Mouse (Mus musculus) forebrain, embryonic 16.5 days (tissue): ENCODE data around the gene Cops9. TPM values are rescaled to one million over a fixed set of nuclear protein-coding genes. Genes with fewer than 3 reads are reported as not detected.

Experiments used
- ATAC-seq: fragments of 200-750 bp; cut with Nextera tagmentation; 2 replicates; pipeline ENCODE4 v1.8.0; 2017; ENCODE audit warnings: mild to moderate bottlenecking, moderate library complexity
- H3K27ac ChIP-seq: fragments of 300-500 bp; sonication (generic); 2 replicates; pipeline ENCODE4 v1.5.1; 2014; ENCODE audit warnings: low read length, control low read depth
- H3K27me3 ChIP-seq: fragments of 300-500 bp; sonication (generic); replicated peaks from 2 replicates; pipeline ENCODE4 v1.6.1; 2014; ENCODE audit warnings: low read length; ENCODE audit not compliant: control insufficient read depth, insufficient read depth
- H3K36me3 ChIP-seq: fragments of 300-500 bp; sonication (generic); 2 replicates; pipeline ENCODE4 v1.6.1; 2014; ENCODE audit not compliant: control insufficient read depth, insufficient read depth
- H3K4me1 ChIP-seq: fragments of 300-500 bp; sonication (generic); replicated peaks from 2 replicates; pipeline ENCODE4 v1.6.1; 2014; ENCODE audit warnings: low read length; ENCODE audit not compliant: control insufficient read depth, insufficient read depth
- H3K4me2 ChIP-seq: fragments of 300-500 bp; sonication (generic); 2 replicates; pipeline ENCODE4 v1.6.1; 2014; ENCODE audit warnings: mild to moderate bottlenecking, low read length, control low read depth
- H3K4me3 ChIP-seq: fragments of 300-500 bp; sonication (generic); replicated peaks from 2 replicates; pipeline ENCODE4 v1.5.1; 2014; ENCODE audit warnings: mild to moderate bottlenecking, low read length, control low read depth
- H3K9ac ChIP-seq: fragments of 300-500 bp; sonication (generic); replicated peaks from 2 replicates; pipeline ENCODE4 v1.6.1; 2014; ENCODE audit warnings: low read depth, low read length, control low read depth
- H3K9me3 ChIP-seq: fragments of 300-500 bp; sonication (generic); 2 replicates; pipeline ENCODE4 v1.6.1; 2016; ENCODE audit warnings: low read length; ENCODE audit not compliant: control insufficient read depth
- WGBS: fragments of 180-500 bp; shearing (Covaris S2); extraction: QIAGEN DNeasy Blood & Tissue Kit; methylation state at CpG from one replicate; pipeline ENCODE4 v1.1.7; 2014; 5-methylcytosine and 5-hydroxymethylcytosine counted together
- polyA plus RNA-seq: library from polyadenylated mRNA; unstranded; fragments of >200 nt; fragmentation: Nextera tagmentation; extraction: Ambion mirVana; gene quantifications from 2 replicates; pipeline ENCODE4 v1.2.1, GENCODE M21; 2015

The Cops9 gene
- polyA plus RNA-seq, 1 experiment from 2014 or later, result 475 TPM

DNA sequence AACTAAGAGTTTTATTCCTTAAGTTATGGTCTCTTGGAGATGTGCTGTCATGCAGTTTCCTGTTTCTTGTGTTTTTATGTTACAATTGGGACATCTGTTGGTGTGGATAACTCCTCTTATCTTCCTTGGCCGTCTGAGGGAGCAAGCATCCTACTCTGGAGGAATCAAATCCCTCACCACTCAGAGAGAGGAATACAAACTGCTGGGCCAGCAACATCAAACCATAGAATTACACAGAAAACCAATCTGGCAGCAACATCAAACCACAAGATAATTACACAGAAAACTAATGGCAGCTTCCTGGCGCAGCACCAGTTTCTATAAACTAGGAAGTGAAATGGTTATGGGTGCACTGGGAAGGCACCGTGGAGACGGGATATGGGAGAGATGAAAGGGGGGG lies 13.6 kb downstream of the Cops9 start:
- Histone ChIP-seq H3K27ac (no peak overlapping the region), H3K4me2 (no peak overlapping the region), H3K9me3 (no peaks in the 10 kb centered on the region), H3K9ac (no peak overlapping the region), H3K36me3 (no peaks in the 10 kb centered on the region), H3K4me3 (no peak overlapping the region), H3K27me3 (0 out of 2 replicates have a peak, but pooled peaks cover 5% of the 10 kb centered on the region), H3K4me1 (no peaks in the 10 kb centered on the region)
- no peak for ATAC-seq
- WGBS, result 70% methylated on average over 4 of the region's 4 CpGs

DNA sequence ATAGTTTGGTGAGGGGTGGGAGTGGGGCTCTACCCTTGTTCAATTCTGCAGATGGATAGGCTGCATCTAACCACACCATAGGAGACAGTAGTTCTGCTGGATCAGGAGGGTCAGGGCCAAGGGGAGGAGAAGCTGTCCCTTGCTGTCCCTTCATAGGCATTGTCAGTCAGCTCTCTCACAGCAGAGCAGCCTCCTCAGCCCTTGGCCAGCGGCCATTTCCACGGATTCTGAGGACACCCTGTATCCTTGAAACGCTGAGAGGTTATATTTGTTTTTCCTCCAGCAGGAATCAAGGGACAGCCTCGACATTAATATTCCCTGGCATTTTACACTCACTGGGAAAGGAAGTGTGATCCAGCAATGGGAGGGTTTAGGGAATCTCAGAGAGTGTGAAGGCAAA lies 23.4 kb downstream of the Cops9 start:
- Histone ChIP-seq H3K27me3 (no peaks in the 10 kb centered on the region), H3K36me3 (no peaks in the 10 kb centered on the region), H3K4me2 (no peak overlapping the region), H3K4me3 (no peak overlapping the region), H3K27ac (no peak overlapping the region), H3K9me3 (no peaks in the 10 kb centered on the region), H3K9ac (no peak overlapping the region), H3K4me1 (peaks cover under 1% of the 10 kb centered on the region; the same call in 1 of the 2 replicates)
- 75% methylated on average over 4 of the region's 4 CpGs for WGBS
- no peak for ATAC-seq

DNA sequence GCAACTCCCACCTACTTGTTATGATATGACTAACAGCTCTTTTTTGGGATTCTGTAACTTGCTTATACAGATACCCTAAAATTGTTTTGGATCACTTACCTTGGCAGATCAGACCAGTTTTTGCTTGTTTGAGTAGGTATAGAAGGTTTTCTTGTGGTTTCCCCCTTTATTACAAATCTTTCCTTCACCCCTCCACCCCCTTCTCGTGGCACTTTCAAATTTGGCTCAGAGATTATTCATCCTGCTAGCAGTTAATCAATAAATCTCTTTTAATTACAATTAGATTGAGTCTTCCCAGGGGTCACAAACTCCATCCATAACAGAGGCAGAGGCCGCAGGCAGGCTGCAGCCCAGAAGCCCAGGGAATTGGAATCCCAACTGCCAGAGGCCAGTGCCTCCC lies 24.3 kb downstream of the Cops9 start, which contains the start of gene Olfr12:
TSS of gene Olfr12 (plus strand) at position 301 of the 400 bp plus-strand sequence.
- H3K4me2 ChIP-seq, result no peak within 1 kb of the TSS
- no peak within 1 kb of the TSS for H3K27ac ChIP-seq
- H3K27me3 ChIP-seq, result no peaks in the 10 kb centered on the region
- ATAC-seq, result no peak
- H3K9me3 ChIP-seq, result no peaks in the 10 kb centered on the region
- WGBS, result 57% methylated on average over 2 of the region's 2 CpGs
- no peak within 1 kb of the TSS for H3K9ac ChIP-seq
- H3K36me3 ChIP-seq, result no peaks in the 10 kb centered on the region
- no peak within 1 kb of the TSS for H3K4me3 ChIP-seq
- H3K4me1 ChIP-seq, result peaks cover 2% of the 10 kb centered on the region; the same call in 1 of the 2 replicates

DNA sequence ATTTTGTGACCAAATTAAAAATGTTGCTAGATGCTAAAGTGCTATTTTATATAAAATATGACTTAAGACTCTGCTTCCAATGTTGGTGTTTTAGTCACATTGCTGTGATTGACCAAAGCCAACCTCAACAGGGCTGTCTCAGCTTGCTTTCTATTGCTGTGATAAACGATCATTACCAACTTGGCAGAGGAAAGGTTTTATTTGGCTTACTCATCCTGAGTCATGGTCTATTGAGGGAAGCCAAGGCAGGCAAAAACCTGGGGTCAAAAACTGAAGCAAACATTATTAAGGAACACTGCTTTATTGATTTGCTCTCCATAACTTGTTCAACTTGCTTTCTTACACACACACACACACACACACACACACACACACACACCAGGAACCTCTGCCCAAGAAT lies 25.7 kb downstream of the Cops9 start:
- WGBS, result 74% methylated on average over 1 of the region's 1 CpGs
- Histone ChIP-seq H3K4me2 (no peak overlapping the region), H3K9ac (no peak overlapping the region), H3K9me3 (no peaks in the 10 kb centered on the region), H3K27me3 (no peaks in the 10 kb centered on the region), H3K4me1 (peaks cover 2% of the 10 kb centered on the region; the same call in 1 of the 2 replicates), H3K36me3 (no peaks in the 10 kb centered on the region), H3K27ac (no peak overlapping the region), H3K4me3 (no peak overlapping the region)
- ATAC-seq, result no peak

DNA sequence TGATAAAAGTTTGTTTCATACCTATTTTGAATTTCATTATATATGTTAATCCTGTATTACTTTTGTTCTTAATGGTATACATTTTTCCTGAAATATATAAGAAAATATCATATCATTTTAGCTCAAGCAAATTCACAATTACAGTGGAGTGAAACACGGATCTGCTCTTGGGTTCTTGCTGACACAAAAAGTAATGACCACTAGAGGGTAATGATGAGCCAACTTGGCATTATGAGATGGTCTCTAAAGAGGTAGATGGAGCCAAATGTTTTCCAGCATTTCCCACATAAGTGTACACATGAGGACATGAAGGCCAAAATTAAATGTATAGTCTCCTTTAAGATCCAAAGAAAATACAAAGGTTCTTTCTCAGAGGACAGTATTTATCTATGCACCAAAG lies 27.3 kb downstream of the Cops9 start:
- H3K4me3 ChIP-seq, result no peak overlapping the region
- H3K9ac ChIP-seq, result no peak overlapping the region
- H3K9me3 ChIP-seq, result no peaks in the 10 kb centered on the region
- no peaks in the 10 kb centered on the region for H3K27me3 ChIP-seq
- WGBS, result 3% methylated on average over 1 of the region's 1 CpGs
- no peak overlapping the region for H3K27ac ChIP-seq
- peaks cover 2% of the 10 kb centered on the region; the same call in 1 of the 2 replicates for H3K4me1 ChIP-seq
- no peak for ATAC-seq
- H3K36me3 ChIP-seq, result no peaks in the 10 kb centered on the region
- H3K4me2 ChIP-seq, result no peak overlapping the region

DNA sequence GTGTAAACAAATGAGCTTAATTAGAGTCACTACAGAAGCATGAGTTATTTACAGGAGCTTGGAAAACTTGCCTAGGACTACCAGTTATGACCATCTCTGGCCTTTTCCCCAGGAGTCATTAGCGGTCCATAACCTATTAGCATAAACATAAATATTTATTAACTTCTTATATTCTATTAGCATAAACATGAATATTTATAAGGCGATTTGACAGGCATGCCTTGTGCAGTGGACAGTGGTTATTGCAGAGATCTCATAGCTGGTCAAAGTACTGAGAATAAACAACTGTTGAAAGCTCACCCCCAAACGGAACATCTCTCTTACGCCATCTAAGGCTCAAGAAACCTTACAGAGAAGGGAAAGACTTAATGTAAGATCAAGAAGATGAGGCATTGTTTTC lies 28.6 kb downstream of the Cops9 start:
- Histone ChIP-seq H3K4me2 (no peak overlapping the region), H3K4me1 (peaks cover 2% of the 10 kb centered on the region; the same call in 1 of the 2 replicates), H3K27ac (no peak overlapping the region), H3K9me3 (no peaks in the 10 kb centered on the region), H3K27me3 (no peaks in the 10 kb centered on the region), H3K36me3 (no peaks in the 10 kb centered on the region), H3K4me3 (no peak overlapping the region), H3K9ac (no peak overlapping the region)
- WGBS, result 31% methylated on average over 4 of the region's 4 CpGs
- ATAC-seq, result no peak

DNA sequence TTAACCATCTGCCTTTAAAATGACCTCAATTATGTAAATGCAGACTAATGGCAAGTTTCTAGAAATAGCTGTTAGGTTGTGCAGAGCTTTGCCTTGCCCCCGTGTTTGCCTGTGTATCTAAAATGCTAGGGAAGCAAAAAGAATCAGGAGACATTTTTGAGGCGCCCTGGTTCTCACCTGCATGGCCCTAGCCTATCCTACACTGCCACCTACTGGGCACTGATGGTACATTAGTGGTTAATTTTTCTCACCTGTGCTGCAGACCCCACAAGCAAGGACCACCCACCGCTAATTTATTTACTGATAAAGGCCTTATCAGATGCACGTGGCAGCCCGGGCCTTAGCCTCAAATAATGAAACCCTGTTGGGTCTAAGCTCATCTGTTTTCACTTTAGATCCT lies 30.8 kb downstream of the Cops9 start:
- Histone ChIP-seq H3K4me2 (no peak overlapping the region), H3K36me3 (no peaks in the 10 kb centered on the region), H3K27me3 (no peaks in the 10 kb centered on the region), H3K4me1 (peaks cover 2% of the 10 kb centered on the region; the same call in 1 of the 2 replicates), H3K27ac (no peak overlapping the region), H3K4me3 (no peak overlapping the region), H3K9ac (no peak overlapping the region), H3K9me3 (no peaks in the 10 kb centered on the region)
- no peak for ATAC-seq
- WGBS, result 7% methylated on average over 5 of the region's 5 CpGs

DNA sequence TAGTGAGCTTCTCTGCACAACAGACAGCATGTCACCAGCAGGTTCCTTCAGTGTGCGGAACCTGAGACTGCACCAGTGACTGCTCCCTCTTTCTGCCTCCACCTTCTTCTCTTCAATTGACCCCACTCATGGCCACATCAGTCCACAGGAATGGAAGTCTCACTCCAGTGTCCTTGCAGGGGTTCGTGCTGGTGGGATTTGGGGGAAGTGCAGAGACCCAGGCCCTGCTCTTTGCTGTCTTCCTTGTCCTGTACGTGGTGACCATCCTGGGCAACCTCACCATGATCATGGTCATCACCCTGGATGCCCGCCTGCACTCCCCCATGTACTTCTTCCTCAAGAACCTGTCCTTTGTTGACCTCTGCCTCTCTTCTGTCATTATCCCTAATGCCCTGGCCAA lies 34.1 kb downstream of the Cops9 start:
- H3K4me3 ChIP-seq, result no peak overlapping the region
- H3K36me3 ChIP-seq, result no peaks in the 10 kb centered on the region
- ATAC-seq, result no peak
- H3K27me3 ChIP-seq, result no peaks in the 10 kb centered on the region
- 84% methylated on average over 4 of the region's 4 CpGs for WGBS
- no peak overlapping the region for H3K9ac ChIP-seq
- no peaks in the 10 kb centered on the region for H3K9me3 ChIP-seq
- H3K27ac ChIP-seq, result no peak overlapping the region
- H3K4me2 ChIP-seq, result no peak overlapping the region
- H3K4me1 ChIP-seq, result no peaks in the 10 kb centered on the region

DNA sequence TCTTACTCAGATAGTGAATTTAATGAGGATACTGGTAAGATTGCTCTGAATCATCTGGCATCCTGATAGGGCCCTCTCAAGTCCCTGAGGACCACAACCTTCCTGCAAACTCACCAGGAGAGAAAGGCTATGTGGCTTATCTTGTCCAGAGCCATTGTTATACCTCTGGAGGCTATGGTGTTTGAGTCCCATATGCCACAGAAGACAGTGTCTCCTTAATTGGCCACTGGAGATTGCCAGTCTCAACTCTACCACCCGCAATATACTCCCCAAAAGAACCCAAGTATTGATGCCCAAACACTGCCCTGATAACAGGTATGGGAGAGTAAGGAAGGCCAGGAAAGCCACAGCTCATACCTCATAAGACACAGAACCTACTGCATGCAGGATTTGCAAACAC lies 36.3 kb downstream of the Cops9 start, which contains the start of gene Olfr1410:
TSS of gene Olfr1410 (plus strand) at position 301 of the 400 bp plus-strand sequence.
- no peak within 1 kb of the TSS for H3K4me2 ChIP-seq
- no peaks in the 10 kb centered on the region for H3K9me3 ChIP-seq
- ATAC-seq, result no peak
- no peak within 1 kb of the TSS for H3K27ac ChIP-seq
- WGBS, result 100% methylated on average over 1 of the region's 1 CpGs
- H3K4me3 ChIP-seq, result no peak within 1 kb of the TSS
- H3K4me1 ChIP-seq, result no peaks in the 10 kb centered on the region
- no peak within 1 kb of the TSS for H3K9ac ChIP-seq
- H3K27me3 ChIP-seq, result no peaks in the 10 kb centered on the region
- no peaks in the 10 kb centered on the region for H3K36me3 ChIP-seq

DNA sequence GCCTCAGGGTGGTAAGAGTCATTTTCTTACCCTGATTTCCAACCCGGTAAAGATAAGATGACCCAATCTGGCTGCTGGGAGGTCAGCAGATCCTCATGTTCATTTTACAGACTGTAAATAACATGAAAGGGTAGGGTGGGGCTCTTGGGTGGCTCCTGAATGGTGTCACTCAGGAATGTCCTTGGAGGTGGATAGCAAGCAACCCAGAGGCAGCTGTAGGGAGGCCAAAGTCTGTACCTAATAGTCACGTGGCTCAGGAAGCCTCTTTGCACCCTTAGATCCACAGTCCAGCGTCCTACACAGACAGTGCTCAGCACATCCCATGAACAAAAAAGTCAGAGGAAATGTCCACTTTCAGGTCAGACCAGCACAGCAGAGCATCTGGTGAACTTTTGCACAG lies 45.8 kb downstream of the Cops9 start:
- Histone ChIP-seq H3K27me3 (no peaks in the 10 kb centered on the region; the same call in 1 of the 2 replicates), H3K9me3 (no peaks in the 10 kb centered on the region), H3K4me3 (no peak overlapping the region), H3K4me2 (no peak overlapping the region), H3K36me3 (no peaks in the 10 kb centered on the region), H3K27ac (no peak overlapping the region), H3K9ac (no peak overlapping the region), H3K4me1 (no peaks in the 10 kb centered on the region)
- WGBS, result 85% methylated on average over 3 of the region's 3 CpGs
- no peak for ATAC-seq
